9 mouse cellular contexts compared by ENCODE assay signal in genomic region chr13:36726951-36727778, GRCm38 (mm10). TPM values are rescaled to one million over a fixed set of nuclear protein-coding genes. Genes with fewer than 3 reads are reported as not detected.
DNase-seq lines count a peak whose midpoint lies in the region; ATAC-seq and TF ChIP-seq lines count a peak whose summit lies in the region.
"Had no signal": no experiment of that assay in that cellular context is flagged by ENCODE, and none has a peak within 500 bp of the region (broad histone marks: within the 10 kb centered on the region; RNA-seq: fewer than 3 reads in every experiment).

No protein-coding gene starts in this region.

- H3K27ac ChIP-seq in heart, embryonic 13.5 days (replicated peaks): no peak overlapping the region
- H3K27ac ChIP-seq in forebrain, embryonic 10.5 days: peak overlapping the region; percentile 82
- no peak overlapping the region for H3K27ac ChIP-seq in intestine, postnatal 0 days (ENCODE audit: low read depth, low read length)
- no peak overlapping the region for H3K27ac ChIP-seq in lung, embryonic 16.5 days (ENCODE audit: low read length)

- H3K4me3 ChIP-seq in heart, embryonic 13.5 days: peak overlapping the region; percentile 51
- peak overlapping the region; percentile 54 for H3K4me3 ChIP-seq in forebrain, embryonic 10.5 days
- H3K4me3 ChIP-seq in intestine, postnatal 0 days (ENCODE audit: low read depth, low read length): peak overlapping the region; percentile 22
- peak overlapping the region; percentile 44 for H3K4me3 ChIP-seq in lung, embryonic 16.5 days (ENCODE audit: low read length)

- no peak for DNase-seq in heart, postnatal 25 days (ENCODE audit: low spot score)
- DNase-seq in forebrain, embryonic 10.5 days (ENCODE audit: extremely low spot score, low spot score): peak; percentile 64
- DNase-seq in right cerebral cortex, postnatal 4 days: peak; percentile 67
- DNase-seq in adipocyte (ENCODE audit: low spot score): no peak

- no peaks in the 10 kb centered on the region for H3K9me3 ChIP-seq in heart, embryonic 13.5 days
- H3K9me3 ChIP-seq in forebrain, embryonic 10.5 days: no peaks in the 10 kb centered on the region
- no peaks in the 10 kb centered on the region for H3K9me3 ChIP-seq in intestine, postnatal 0 days (ENCODE audit: control insufficient read depth)
- peaks cover 4% of the 10 kb centered on the region; the same call in 1 of the 2 replicates for H3K9me3 ChIP-seq in lung, embryonic 16.5 days (ENCODE audit: control insufficient read depth, low read length)
- H3K9me3 ChIP-seq: G1E had no signal

- H3K27me3 ChIP-seq in heart, embryonic 13.5 days (replicated peaks): peaks cover 93% of the 10 kb centered on the region
- H3K27me3 ChIP-seq in forebrain, embryonic 10.5 days (ENCODE audit: poor library complexity, severe bottlenecking): peaks cover 100% of the 10 kb centered on the region
- peaks cover 65% of the 10 kb centered on the region for H3K27me3 ChIP-seq in intestine, postnatal 0 days (replicated peaks; ENCODE audit: control insufficient read depth, insufficient read depth, low read length)
- H3K27me3 ChIP-seq in lung, embryonic 16.5 days (ENCODE audit: control insufficient read depth, insufficient read depth, low read depth, low read length): peaks cover 93% of the 10 kb centered on the region

- H3K4me2 ChIP-seq in heart, embryonic 13.5 days: peak overlapping the region; percentile 72
- peak overlapping the region; percentile 49 for H3K4me2 ChIP-seq in intestine, postnatal 0 days (replicated peaks; ENCODE audit: low read depth)
- H3K4me2 ChIP-seq in lung, embryonic 16.5 days (ENCODE audit: low read depth, low read length): peak overlapping the region; percentile 47

- no peaks in the 10 kb centered on the region for H3K36me3 ChIP-seq in heart, embryonic 13.5 days
- no peaks in the 10 kb centered on the region for H3K36me3 ChIP-seq in forebrain, embryonic 10.5 days (replicated peaks)
- no peaks in the 10 kb centered on the region; the same call in 1 of the 2 replicates for H3K36me3 ChIP-seq in intestine, postnatal 0 days (ENCODE audit: control insufficient read depth, insufficient read depth)
- no peaks in the 10 kb centered on the region for H3K36me3 ChIP-seq in lung, embryonic 16.5 days (ENCODE audit: control insufficient read depth, insufficient read depth, low read length)
- H3K36me3 ChIP-seq: G1E had no signal

- intact Hi-C loops in heart, postnatal 25 days (cut with DNase I): loop anchor here (10.0 kb wide), 1 partner anchor 442 kb away; no protein-coding TSS in a partner anchor

- no peak for ATAC-seq in heart, embryonic 13.5 days (ENCODE audit: extremely low read depth, insufficient number of reproducible peaks, low FRiP score, low TSS enrichment)
- peak; percentile 19 for ATAC-seq in activated CD4-positive, CD25-positive, alpha-beta regulatory T cell, adult 4 months
- no peak for ATAC-seq in intestine, postnatal 0 days
- ATAC-seq in lung, embryonic 16.5 days (ENCODE audit: low read depth): no peak

- TF ChIP-seq CTCF in intestine, postnatal 0 days (IDR thresholded peaks at IDR 0.05; ENCODE audit: low read depth): no peak

- WGBS in heart, embryonic 13.5 days: under 1% methylated on average over 34 of the region's 34 CpGs
- under 1% methylated on average over 34 of the region's 34 CpGs for WGBS in forebrain, embryonic 10.5 days
- 29% methylated on average over 34 of the region's 34 CpGs for WGBS in intestine, postnatal 0 days
- WGBS in lung, embryonic 16.5 days: under 1% methylated on average over 34 of the region's 34 CpGs

- H3K4me1 ChIP-seq in heart, embryonic 13.5 days: peaks cover 35% of the 10 kb centered on the region
- H3K4me1 ChIP-seq in forebrain, embryonic 10.5 days: peaks cover 74% of the 10 kb centered on the region
- no peaks in the 10 kb centered on the region for H3K4me1 ChIP-seq in intestine, postnatal 0 days (replicated peaks; ENCODE audit: control insufficient read depth, insufficient read depth, low read length)
- H3K4me1 ChIP-seq in lung, embryonic 16.5 days (replicated peaks; ENCODE audit: control insufficient read depth, insufficient read depth, low read length): peaks cover 23% of the 10 kb centered on the region

- H3K9ac ChIP-seq in heart, embryonic 13.5 days: peak overlapping the region; percentile 60
- no peak overlapping the region for H3K9ac ChIP-seq in intestine, postnatal 0 days (ENCODE audit: low read depth, low read length)
- no peak overlapping the region for H3K9ac ChIP-seq in lung, embryonic 16.5 days (ENCODE audit: low read length)

RNA-seq across cellular contexts. Expression of gene Nrn1, which starts 7.8 kb away (rescaled TPM):
- polyA plus RNA-seq in heart, embryonic 13.5 days (2015; fragmentation: Nextera tagmentation; extraction: Ambion mirVana): 1.9 and 2.7 TPM in 2 replicates
- total RNA-seq in heart, postnatal 25 days (2021): 1 to 10 TPM; 2.9 to 3.4 TPM
- polyA plus RNA-seq in activated CD4-positive, CD25-positive, alpha-beta regulatory T cell, adult 4 months (2017; shearing (Covaris generic)): 10 to 100 TPM; 21.6 to 35.2 TPM
- polyA plus RNA-seq in forebrain, embryonic 10.5 days (2016; fragmentation: Nextera tagmentation; extraction: Ambion mirVana): 6.9 and 10.4 TPM in 2 replicates
- polyA plus RNA-seq in intestine, postnatal 0 days (2015; fragmentation: Nextera tagmentation; extraction: Ambion mirVana): 77.8 and 96.5 TPM in 2 replicates
- polyA plus RNA-seq in lung, embryonic 16.5 days (2015; fragmentation: Nextera tagmentation; extraction: Ambion mirVana): 0.54 and 1.5 TPM in 2 replicates
- polyA plus RNA-seq: G1E had no signal

Comparison
In these comparisons a context has a peak if more than half of its experiments do, and no peak if none do; other contexts are left out.
1. DNase-seq: peak in forebrain, embryonic 10.5 days (single experiment) and right cerebral cortex, postnatal 4 days (single experiment); none in heart, postnatal 25 days (single experiment) and adipocyte (single experiment).
2. Peak in every context shown above with its lines, with median percentiles within 50 percentile points of each other: H3K4me2 ChIP-seq and H3K4me3 ChIP-seq.